Mouse (Mus musculus) kidney, adult 10 weeks (tissue): ENCODE measurements around the gene Mia2. TPM values are rescaled to one million over a fixed set of nuclear protein-coding genes. Genes with fewer than 3 reads are reported as not detected.

Source experiments
- polyA plus RNA-seq: library from polyadenylated mRNA; stranded (reverse); fragments of 350-450 nt; fragmentation: Illumina TruSeq; extraction: RNeasy Lipid Tissue Mini Kit (QIAGEN cat#74804); gene quantifications from one replicate; pipeline ENCODE4 v1.2.3, GENCODE M21; 2014; ENCODE audit warnings: low read depth, low replicate concordance

The Mia2 gene
- polyA plus RNA-seq = 580 TPM

GRCm38 (mm10) chr12:59095104-59096025 is at the start of gene Mia2:
Gene Mia2, plus strand, starts transcription at chr12:59095799.

GRCm38 (mm10) chr12:59060993-59061595 is 34.5 kb upstream of the Mia2 start, which contains the start of gene Trappc6b:
Gene Trappc6b, minus strand, starts transcription at chr12:59061472.

DNA sequence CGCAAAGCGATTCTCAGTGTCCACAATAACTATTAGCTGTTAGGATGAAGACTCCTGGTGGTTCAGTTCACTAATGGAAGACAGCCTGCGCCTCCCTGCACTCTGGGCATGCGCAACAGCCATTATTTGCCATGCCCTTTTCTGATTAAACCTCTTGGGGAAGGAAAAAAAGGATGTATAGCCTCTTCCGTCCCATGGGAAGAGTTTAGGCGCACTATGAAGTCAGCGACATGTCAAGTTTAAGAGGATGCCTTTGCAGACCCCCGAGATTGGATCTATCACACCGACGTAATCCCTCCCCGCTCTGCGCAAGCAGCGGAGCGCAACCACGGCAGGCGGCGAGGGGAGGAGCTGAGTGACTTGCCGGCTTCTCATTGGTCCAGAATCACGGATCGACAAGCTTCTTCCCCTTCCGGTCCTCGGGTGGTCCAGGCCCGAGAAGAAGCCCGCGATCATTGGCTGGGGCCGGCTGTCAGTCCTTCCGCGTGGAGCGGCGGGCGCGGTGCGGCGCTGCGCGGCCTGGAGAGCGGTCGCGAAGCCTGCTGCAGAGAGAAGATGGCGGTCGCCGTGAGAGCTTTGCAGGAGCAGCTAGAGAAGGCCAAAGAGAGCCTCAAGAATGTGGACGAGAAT is 29.0 kb upstream of the Mia2 start, which contains the start of gene Pnn:
Gene Pnn (plus strand): TSS at position 437 of the 630 bp plus-strand sequence.

GRCm38 (mm10) chr12:59219325-59220225 is 124.0 kb downstream of the Mia2 start, which contains the start of gene Fbxo33:
Gene Fbxo33, minus strand, starts transcription at chr12:59219725.

Other genes starting within 250 kb of the Mia2 start
- 36.1 TPM for gene Sec23a, start 83.8 kb upstream of the Mia2 start, polyA plus RNA-seq
- 16.0 TPM for gene Gemin2, start 82.4 kb upstream of the Mia2 start, polyA plus RNA-seq
- gene Trappc6b, start 34.3 kb upstream of the Mia2 start, polyA plus RNA-seq = 384 TPM
- gene Pnn, start 28.9 kb upstream of the Mia2 start, polyA plus RNA-seq = 57.0 TPM
- gene Fbxo33, start 123.9 kb downstream of the Mia2 start, polyA plus RNA-seq = 41.4 TPM